Mouse (Mus musculus): ENCODE results near the gene Prdm11.

GRCm38 (mm10) chr2:92938827-92939226 is 107.1 kb downstream of the Prdm11 start:
- TF ChIP-seq ZC3H11A (IDR thresholded peaks at IDR 0.05; ENCODE audit: borderline replicate concordance, low read depth, low read length) (no peak), ZNF384 (IDR thresholded peaks at IDR 0.05; ENCODE audit: low read depth, low read length) (no peak), MAFK (IDR thresholded peaks at IDR 0.05; ENCODE audit: insufficient read depth, low read depth, low read length) (no peak), HCFC1 (IDR thresholded peaks at IDR 0.05; ENCODE audit: borderline replicate concordance, insufficient read depth, low read length) (no peak)

Data from ES-E14 (cell line).